Mouse (Mus musculus): ENCODE results near the gene Irf2.

- TF ChIP-seq CTCF (IDR thresholded peaks at IDR 0.05; ENCODE audit: borderline replicate concordance, insufficient read depth, low read length): no peak
- TF ChIP-seq POLR2A (IDR thresholded peaks at IDR 0.05; ENCODE audit: low read depth, low read length): no peak
Observed at GRCm38 (mm10) chr8:46711496-46711895, 28.0 kb upstream of the Irf2 start.
